Mouse (Mus musculus): ENCODE results near the gene Otx2. TPM values are rescaled to one million over a fixed set of nuclear protein-coding genes. Genes with fewer than 3 reads are reported as not detected.

Otx2 gene
- polyA plus RNA-seq, 1 experiment from 2014 or later = 9.7 TPM

DNA sequence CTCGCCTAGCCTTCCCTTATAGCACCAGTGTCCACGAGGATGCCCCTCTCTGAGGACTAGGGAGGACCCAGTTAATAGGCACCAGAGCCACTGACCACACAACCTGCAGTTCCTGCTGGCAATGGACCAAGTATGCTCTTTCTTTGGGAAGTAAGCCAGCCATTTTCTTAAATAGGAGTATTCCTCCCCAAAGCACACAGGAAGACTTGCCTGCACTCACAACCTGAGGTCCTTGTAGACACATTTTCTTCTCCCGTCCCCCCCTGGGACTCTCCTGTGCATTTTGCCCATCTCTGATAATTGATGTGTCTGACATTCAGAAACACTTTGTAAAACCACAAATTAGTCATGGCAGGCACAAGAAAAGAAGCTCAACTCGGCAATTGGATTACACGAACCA is 57.3 kb downstream of the Otx2 start:
- no peak for ATAC-seq (ENCODE audit: insufficient number of reproducible peaks, low FRiP score, low TSS enrichment, low read depth)
- Histone ChIP-seq H3K4me1 (no peaks in the 10 kb centered on the region), H3K4me3 (replicated peaks) (no peak overlapping the region), H3K9me3 (replicated peaks) (no peaks in the 10 kb centered on the region), H3K27ac (replicated peaks) (no peak overlapping the region), H3K4me2 (replicated peaks) (no peak overlapping the region), H3K27me3 (no peaks in the 10 kb centered on the region), H3K36me3 (no peaks in the 10 kb centered on the region), H3K9ac (no peak overlapping the region)
- 45% methylated on average over 5 of the region's 5 CpGs for WGBS

DNA sequence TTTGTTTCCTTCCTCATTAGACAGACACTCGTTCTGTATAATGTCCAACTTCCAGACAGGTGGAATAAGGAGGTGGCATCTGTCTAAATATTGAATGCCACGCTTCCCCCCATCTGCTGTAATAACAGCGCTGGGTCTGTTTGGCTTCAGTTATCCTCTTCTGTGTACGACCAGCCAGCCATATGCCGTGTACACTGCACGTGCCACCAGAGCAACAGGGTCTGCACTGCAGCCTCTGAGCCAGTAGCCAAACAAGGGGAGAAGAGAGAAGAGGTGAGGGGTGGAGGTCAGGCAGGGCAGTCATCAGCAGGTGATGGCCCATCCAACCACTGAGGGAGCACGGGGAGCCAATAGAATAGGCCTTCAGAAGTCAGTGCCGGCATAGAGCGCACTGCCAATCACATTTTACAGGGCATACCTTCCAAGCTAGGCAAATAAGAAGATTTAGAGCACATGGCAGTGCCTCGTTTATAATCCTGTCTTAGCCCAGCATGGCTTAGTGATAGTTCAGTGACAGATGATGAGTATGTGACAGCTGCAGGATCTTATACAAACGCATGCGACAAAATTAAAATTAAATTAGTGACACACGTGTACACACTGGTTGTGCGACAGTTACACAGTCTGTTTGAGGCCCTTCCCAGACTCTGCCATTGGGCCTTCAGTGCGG is 64.8 kb downstream of the Otx2 start:
- H3K27me3 ChIP-seq = no peaks in the 10 kb centered on the region
- H3K9ac ChIP-seq = no peak overlapping the region
- ATAC-seq (ENCODE audit: insufficient number of reproducible peaks, low FRiP score, low TSS enrichment, low read depth) = no peak
- no peaks in the 10 kb centered on the region for H3K36me3 ChIP-seq
- no peak overlapping the region for H3K27ac ChIP-seq (replicated peaks)
- H3K4me3 ChIP-seq (replicated peaks) = no peak overlapping the region
- no peaks in the 10 kb centered on the region for H3K4me1 ChIP-seq
- H3K9me3 ChIP-seq (replicated peaks) = no peaks in the 10 kb centered on the region
- WGBS = 69% methylated on average over 15 of the region's 15 CpGs
- no peak overlapping the region for H3K4me2 ChIP-seq (replicated peaks)

Other genes with a start within 250 kb of the Otx2 start
- 20.8 and 22.9 TPM in 2 replicates for gene Tmem260, start 227.7 kb downstream of the Otx2 start, polyA plus RNA-seq (2015; fragmentation: Nextera tagmentation; extraction: Ambion mirVana)

All from embryonic facial prominence, embryonic 15.5 days (tissue).